Mouse (Mus musculus) limb, embryonic 13.5 days (tissue): Measurements from ENCODE around the gene Hivep3. TPM values are rescaled to one million over a fixed set of nuclear protein-coding genes. Genes with fewer than 3 reads are reported as not detected.

Source experiments
- ATAC-seq: fragments of 200-750 bp; cut with Nextera tagmentation; 2 replicates; pipeline ENCODE4 v1.8.0; 2017; ENCODE audit warnings: low read depth, moderate number of reproducible peaks, moderate TSS enrichment; ENCODE audit not compliant: low FRiP score
- H3K27ac ChIP-seq: fragments of 300-500 bp; sonication (generic); 2 replicates; pipeline ENCODE4 v1.5.1; 2015; ENCODE audit warnings: inconsistent platforms, mild to moderate bottlenecking, moderate library complexity
- H3K27me3 ChIP-seq: fragments of 300-500 bp; sonication (generic); 2 replicates; pipeline ENCODE4 v1.6.1; 2015; ENCODE audit warnings: mild to moderate bottlenecking, inconsistent platforms
- H3K36me3 ChIP-seq: fragments of 300-500 bp; sonication (generic); 2 replicates; pipeline ENCODE4 v1.6.1; 2015; ENCODE audit warnings: inconsistent platforms, mild to moderate bottlenecking, moderate library complexity
- H3K4me1 ChIP-seq: fragments of 300-500 bp; sonication (generic); 2 replicates; pipeline ENCODE4 v1.6.1; 2015; ENCODE audit warnings: inconsistent platforms
- H3K4me2 ChIP-seq: fragments of 300-500 bp; sonication (generic); replicated peaks from 2 replicates; pipeline ENCODE4 v1.6.1; 2015; ENCODE audit warnings: inconsistent platforms, mild to moderate bottlenecking, moderate library complexity
- H3K4me3 ChIP-seq: fragments of 300-500 bp; sonication (generic); 2 replicates; pipeline ENCODE4 v1.5.1; 2015; ENCODE audit warnings: moderate library complexity, mild to moderate bottlenecking, inconsistent platforms
- H3K9ac ChIP-seq: fragments of 300-500 bp; sonication (generic); 2 replicates; pipeline ENCODE4 v1.6.1; 2015; ENCODE audit warnings: mild to moderate bottlenecking, inconsistent platforms
- H3K9me3 ChIP-seq: fragments of 300-500 bp; sonication (generic); 2 replicates; pipeline ENCODE4 v1.6.1; 2016; ENCODE audit warnings: inconsistent platforms
- WGBS: fragments of 180-500 bp; shearing (Covaris S2); methylation state at CpG from one replicate; pipeline ENCODE4 v1.1.7; 2015; 5-methylcytosine and 5-hydroxymethylcytosine counted together
- polyA plus RNA-seq: library from polyadenylated mRNA; unstranded; fragments of >200 nt; fragmentation: Nextera tagmentation; extraction: Ambion mirVana; gene quantifications from 2 replicates; pipeline ENCODE4 v1.2.1, GENCODE M21; 2015

Hivep3 gene
- polyA plus RNA-seq, 1 experiment from 2014 or later = 2.1 TPM

DNA sequence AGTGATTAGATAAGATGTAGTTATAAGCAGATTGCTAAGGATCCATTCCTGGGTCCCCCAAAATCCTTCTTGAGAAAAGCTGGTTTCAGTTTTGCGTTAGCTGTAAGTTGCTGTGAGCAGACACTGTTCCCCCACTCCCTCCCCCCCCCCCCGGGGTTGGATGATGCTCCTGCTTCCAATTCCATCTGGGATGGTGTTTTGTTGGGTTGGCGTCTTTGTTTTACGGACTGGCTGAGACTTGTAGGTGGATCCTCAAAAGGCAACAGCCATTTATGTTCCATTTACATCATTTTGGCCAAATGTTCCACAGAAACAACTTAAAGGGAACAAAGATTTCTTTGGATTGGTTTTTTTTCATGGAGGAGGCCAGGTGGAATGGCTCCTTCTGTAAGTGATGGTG is 147.7 kb downstream of the Hivep3 start:
- ATAC-seq = no peak
- WGBS = 79% methylated on average over 4 of the region's 4 CpGs
- H3K27me3 ChIP-seq = no peaks in the 10 kb centered on the region; the same call in 1 of the 2 replicates

DNA sequence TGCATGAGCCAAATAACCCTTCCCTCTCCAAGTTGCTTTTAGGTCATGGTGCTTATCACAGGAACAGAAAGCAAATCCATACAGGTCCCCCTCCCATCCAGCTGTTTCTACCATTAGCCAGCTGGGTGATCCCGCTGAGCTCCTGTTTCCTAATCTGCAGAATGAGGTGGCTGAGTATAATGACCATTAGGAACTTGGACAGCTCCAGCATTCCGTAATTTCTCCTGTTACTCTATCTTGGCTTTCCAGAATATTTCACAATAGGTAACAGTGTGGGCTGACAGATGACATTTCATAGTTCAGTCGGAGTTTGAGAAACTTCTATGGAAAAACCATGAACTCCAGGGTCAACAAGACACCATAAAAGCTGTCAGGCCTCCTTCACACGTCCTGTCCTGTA is 148.8 kb downstream of the Hivep3 start:
- WGBS = 31% methylated on average over 4 of the region's 4 CpGs
- Histone ChIP-seq H3K9ac (no peak overlapping the region), H3K36me3 (no peaks in the 10 kb centered on the region), H3K4me3 (no peak overlapping the region), H3K4me2 (no peak overlapping the region), H3K27ac (no peak overlapping the region), H3K4me1 (peaks cover 4% of the 10 kb centered on the region; the same call in 1 of the 2 replicates), H3K27me3 (no peaks in the 10 kb centered on the region; the same call in 1 of the 2 replicates), H3K9me3 (no peaks in the 10 kb centered on the region)
- ATAC-seq = no peak

More for the DNA sequence above, 147.7 kb downstream of the Hivep3 start:
- no peak overlapping the region for H3K9ac ChIP-seq
- H3K4me2 ChIP-seq = no peak overlapping the region
- H3K27ac ChIP-seq = no peak overlapping the region
- H3K4me1 ChIP-seq = peaks cover 4% of the 10 kb centered on the region; the same call in 1 of the 2 replicates
- no peaks in the 10 kb centered on the region for H3K9me3 ChIP-seq
- no peaks in the 10 kb centered on the region for H3K36me3 ChIP-seq
- no peak overlapping the region for H3K4me3 ChIP-seq

DNA sequence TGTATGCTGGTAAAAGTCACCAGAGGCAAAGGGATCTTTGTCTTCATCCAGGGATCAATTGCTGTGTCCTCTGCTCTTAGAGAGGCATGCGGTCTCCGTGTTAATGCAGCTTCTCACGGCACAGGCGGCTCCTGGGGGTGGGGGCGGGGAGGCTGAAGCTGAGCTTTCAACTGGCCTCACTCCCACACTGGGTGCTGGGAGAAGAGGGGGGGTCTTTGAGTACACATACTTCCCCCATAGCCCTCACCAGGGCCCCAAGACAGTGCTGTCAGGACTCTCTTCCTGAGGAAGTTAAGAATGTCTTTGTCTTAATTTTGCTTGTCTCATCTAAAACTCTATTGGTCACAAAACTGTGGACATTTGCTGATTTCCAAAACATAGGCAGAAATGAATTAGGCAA is 149.2 kb downstream of the Hivep3 start:
- H3K27ac ChIP-seq = no peak overlapping the region
- H3K27me3 ChIP-seq = no peaks in the 10 kb centered on the region; the same call in 1 of the 2 replicates
- no peaks in the 10 kb centered on the region for H3K9me3 ChIP-seq
- ATAC-seq = no peak
- no peak overlapping the region for H3K4me3 ChIP-seq
- no peak overlapping the region for H3K4me2 ChIP-seq
- peaks cover 4% of the 10 kb centered on the region; the same call in 1 of the 2 replicates for H3K4me1 ChIP-seq
- WGBS = 35% methylated on average over 5 of the region's 5 CpGs
- H3K9ac ChIP-seq = no peak overlapping the region
- no peaks in the 10 kb centered on the region for H3K36me3 ChIP-seq

DNA sequence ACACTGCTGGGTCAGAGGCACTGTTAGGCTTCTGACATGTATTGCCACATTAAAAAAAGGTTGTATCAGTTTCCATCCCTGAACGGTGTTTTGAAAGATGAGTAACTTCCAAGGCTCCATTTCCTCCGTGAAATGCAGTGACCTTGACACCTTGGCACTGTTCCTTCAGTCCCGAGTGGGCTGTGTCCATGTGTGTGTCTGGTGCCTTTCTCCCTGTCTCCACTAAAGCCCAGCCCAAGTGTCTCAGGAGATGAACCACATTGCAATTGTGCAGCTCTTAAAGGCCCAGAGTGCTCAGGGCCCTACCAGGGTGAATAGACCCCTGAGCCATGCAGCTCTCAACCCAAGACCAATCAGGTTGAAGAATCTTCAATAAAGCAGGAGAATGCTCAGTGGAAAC is 153.0 kb downstream of the Hivep3 start:
- H3K4me2 ChIP-seq = no peak overlapping the region
- H3K9ac ChIP-seq = no peak overlapping the region
- H3K4me1 ChIP-seq = peaks cover 4% of the 10 kb centered on the region; the same call in 1 of the 2 replicates
- no peaks in the 10 kb centered on the region for H3K9me3 ChIP-seq
- H3K27ac ChIP-seq = no peak overlapping the region
- no peak overlapping the region for H3K4me3 ChIP-seq
- WGBS = 63% methylated on average over 3 of the region's 3 CpGs
- no peaks in the 10 kb centered on the region for H3K36me3 ChIP-seq
- H3K27me3 ChIP-seq = no peaks in the 10 kb centered on the region
- ATAC-seq = no peak

DNA sequence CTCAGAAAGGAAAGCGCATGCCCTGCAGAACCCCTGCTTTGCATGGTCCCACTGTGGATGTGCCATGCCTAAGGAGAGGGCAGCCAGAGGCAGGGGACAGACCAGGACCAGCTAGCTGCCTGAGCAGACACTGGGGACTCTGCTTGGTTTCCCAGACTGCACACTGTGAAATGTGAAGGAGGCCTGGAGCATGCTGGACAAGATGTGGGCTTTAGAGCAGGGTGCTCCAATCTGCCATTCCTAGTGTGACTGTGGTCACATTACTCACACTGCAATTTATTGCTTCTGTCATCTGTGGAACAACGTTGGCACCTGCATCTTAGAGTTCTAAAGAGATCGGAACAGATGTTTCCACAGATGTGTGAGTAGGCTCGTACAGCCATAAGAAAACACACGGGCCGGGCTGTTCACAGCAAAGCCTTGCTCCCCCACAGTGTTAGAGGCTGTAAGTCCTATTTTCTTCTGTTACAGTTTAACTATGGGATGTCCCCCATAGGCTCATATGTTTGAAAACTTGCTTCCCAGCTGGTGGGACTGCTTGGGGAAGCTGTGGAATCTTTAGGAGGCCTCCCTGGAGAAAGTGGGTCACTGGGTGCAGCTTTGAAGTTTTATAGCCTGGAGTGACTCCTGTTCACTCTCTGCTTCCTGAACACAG is 154.1 kb downstream of the Hivep3 start:
- no peaks in the 10 kb centered on the region for H3K36me3 ChIP-seq
- no peak overlapping the region for H3K4me2 ChIP-seq
- H3K27me3 ChIP-seq = no peaks in the 10 kb centered on the region
- H3K9me3 ChIP-seq = no peaks in the 10 kb centered on the region
- 50% methylated on average over 6 of the region's 6 CpGs for WGBS
- H3K27ac ChIP-seq = no peak overlapping the region
- no peak overlapping the region for H3K9ac ChIP-seq
- ATAC-seq = no peak
- H3K4me3 ChIP-seq = no peak overlapping the region
- H3K4me1 ChIP-seq = peaks cover 2% of the 10 kb centered on the region; the same call in 1 of the 2 replicates

DNA sequence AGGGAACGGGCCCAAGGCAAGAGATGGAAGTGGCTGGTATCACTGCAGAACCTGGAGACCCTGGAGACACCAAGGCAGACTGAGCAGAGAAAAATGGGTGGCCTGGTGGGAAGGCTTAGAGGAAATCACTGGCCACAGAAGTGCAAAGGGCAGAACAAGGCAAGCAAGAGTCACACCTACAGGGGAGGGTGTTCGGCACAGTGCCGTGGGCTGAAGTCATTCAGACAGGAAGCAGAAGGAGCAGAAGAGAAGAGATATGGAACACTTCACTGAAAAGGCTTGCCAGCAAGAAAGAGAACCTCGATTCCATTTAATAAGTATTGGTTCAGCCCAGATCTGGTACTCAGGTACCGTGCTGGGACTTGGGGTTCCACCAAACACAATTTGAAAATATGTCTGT is 156.2 kb downstream of the Hivep3 start:
- 79% methylated on average over 5 of the region's 5 CpGs for WGBS

DNA sequence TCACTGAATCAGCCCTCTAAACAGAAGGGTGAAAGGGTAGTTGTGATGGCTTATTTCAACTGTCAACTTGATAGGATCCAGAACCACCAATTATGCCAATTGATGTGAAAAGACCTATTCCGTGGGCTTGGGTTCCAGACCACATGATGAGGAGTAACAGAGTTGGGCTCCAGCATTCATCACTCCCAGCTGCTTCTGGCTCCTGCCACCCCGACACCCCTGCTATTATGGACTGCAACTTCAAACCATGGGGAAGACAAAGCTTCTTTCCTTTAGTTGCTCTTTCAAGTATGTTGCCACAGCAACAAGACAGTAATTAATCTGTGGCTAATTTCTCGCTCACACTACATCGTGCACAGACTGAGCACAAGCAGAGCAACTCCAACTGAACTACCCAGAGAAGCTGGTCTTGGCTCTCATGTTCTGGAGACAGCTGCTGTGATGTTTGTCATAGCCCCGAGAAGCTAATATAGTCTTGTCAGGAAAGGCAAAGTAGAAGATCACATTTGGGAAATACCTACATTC is 159.7 kb downstream of the Hivep3 start:
- 34% methylated on average over 5 of the region's 5 CpGs for WGBS
- no peak overlapping the region for H3K27ac ChIP-seq

More for the DNA sequence above, 156.2 kb downstream of the Hivep3 start:
- no peaks in the 10 kb centered on the region for H3K4me1 ChIP-seq
- no peak overlapping the region for H3K4me3 ChIP-seq
- H3K36me3 ChIP-seq = no peaks in the 10 kb centered on the region
- H3K4me2 ChIP-seq = no peak overlapping the region
- no peaks in the 10 kb centered on the region for H3K27me3 ChIP-seq
- no peak overlapping the region for H3K9ac ChIP-seq
- no peaks in the 10 kb centered on the region for H3K9me3 ChIP-seq
- no peak for ATAC-seq
- no peak overlapping the region for H3K27ac ChIP-seq

DNA sequence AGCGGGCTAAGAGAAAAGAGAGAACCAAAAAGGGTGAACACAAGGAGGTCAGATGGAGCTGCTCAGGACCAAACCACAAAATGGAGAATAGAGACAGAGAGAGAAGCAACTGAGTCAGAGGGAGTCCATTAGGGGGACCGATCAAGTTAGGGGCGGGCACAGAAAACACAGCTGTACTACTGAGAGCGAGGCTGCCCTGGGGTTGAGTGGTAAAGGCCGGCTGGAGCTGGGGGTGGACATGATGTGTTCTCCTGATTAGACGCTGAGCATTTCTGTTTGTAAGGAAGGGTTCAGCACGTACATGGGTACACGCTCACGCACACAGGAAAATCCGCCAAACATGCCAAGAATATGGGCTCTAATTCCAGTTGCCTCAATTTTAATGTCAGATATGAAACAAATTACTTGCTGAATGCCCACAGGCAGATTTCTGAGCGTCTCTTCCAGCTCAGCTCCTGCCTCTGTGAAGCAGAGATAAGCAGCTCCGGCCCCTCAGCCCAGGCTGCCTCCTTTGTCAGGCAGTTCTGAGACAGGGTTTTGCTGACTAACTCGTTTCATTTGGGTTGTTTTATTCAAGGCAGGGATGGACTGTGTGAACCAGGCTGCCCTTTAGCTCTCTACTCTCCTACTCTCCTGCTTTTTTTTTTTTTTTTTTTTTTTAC is 161.3 kb downstream of the Hivep3 start:
- Histone ChIP-seq H3K27me3 (no peaks in the 10 kb centered on the region), H3K27ac (no peak overlapping the region), H3K4me2 (no peak overlapping the region), H3K4me3 (no peak overlapping the region), H3K4me1 (no peaks in the 10 kb centered on the region), H3K36me3 (no peaks in the 10 kb centered on the region), H3K9ac (no peak overlapping the region), H3K9me3 (no peaks in the 10 kb centered on the region)
- 71% methylated on average over 13 of the region's 13 CpGs for WGBS
- no peak for ATAC-seq

More for the DNA sequence above, 159.7 kb downstream of the Hivep3 start:
- H3K4me2 ChIP-seq = no peak overlapping the region
- ATAC-seq = no peak
- H3K36me3 ChIP-seq = no peaks in the 10 kb centered on the region
- no peak overlapping the region for H3K9ac ChIP-seq
- H3K4me3 ChIP-seq = no peak overlapping the region
- no peaks in the 10 kb centered on the region for H3K4me1 ChIP-seq
- H3K9me3 ChIP-seq = no peaks in the 10 kb centered on the region
- H3K27me3 ChIP-seq = no peaks in the 10 kb centered on the region

DNA sequence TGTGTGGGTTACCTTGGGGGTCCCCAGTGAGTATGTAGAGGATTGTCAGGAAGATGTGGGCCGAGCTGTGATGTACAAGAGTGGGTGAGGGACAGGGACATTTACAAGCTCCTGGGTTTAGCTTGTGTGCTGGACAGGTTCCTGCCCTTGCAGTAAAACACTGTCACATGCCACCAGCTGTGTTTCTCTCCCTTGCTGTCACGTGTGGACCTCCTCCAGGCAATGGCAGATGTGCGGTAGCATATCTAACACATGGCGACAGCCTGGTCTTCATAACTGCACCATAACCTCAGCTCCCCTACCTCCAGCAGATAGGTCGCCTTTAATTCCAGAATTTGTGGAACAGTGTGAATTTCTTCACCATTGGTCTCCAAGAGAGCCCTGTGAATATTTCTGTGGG is 161.9 kb downstream of the Hivep3 start:
- no peaks in the 10 kb centered on the region for H3K36me3 ChIP-seq
- H3K4me3 ChIP-seq = no peak overlapping the region
- H3K27me3 ChIP-seq = no peaks in the 10 kb centered on the region
- no peaks in the 10 kb centered on the region for H3K4me1 ChIP-seq
- no peak for ATAC-seq
- H3K4me2 ChIP-seq = no peak overlapping the region
- H3K9me3 ChIP-seq = no peaks in the 10 kb centered on the region
- no peak overlapping the region for H3K9ac ChIP-seq
- no peak overlapping the region for H3K27ac ChIP-seq
- 76% methylated on average over 5 of the region's 5 CpGs for WGBS

DNA sequence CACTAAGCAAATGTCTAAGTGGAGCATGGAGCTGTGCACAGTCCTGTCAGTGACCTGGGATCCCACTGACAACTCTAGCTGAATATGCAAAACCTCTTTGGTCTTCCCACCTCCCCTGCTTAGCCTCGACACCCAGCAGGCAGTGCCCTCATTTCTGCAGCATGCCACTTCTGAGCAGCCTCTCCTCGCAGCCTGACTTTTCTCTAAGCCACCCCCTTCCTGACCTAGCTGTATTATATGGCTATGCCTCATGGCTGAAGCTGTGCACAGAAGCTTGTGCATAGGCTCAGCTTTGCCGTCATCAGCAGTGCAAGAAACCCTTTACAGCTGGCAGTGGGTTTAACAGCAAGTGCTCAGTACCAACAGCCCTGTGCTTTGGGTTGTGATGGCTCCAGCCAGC is 163.0 kb downstream of the Hivep3 start:
- Histone ChIP-seq H3K4me2 (no peak overlapping the region), H3K9me3 (no peaks in the 10 kb centered on the region), H3K4me3 (no peak overlapping the region), H3K27me3 (no peaks in the 10 kb centered on the region), H3K4me1 (no peaks in the 10 kb centered on the region), H3K27ac (no peak overlapping the region), H3K9ac (no peak overlapping the region), H3K36me3 (no peaks in the 10 kb centered on the region)
- WGBS = 61% methylated on average over 3 of the region's 3 CpGs
- no peak for ATAC-seq

DNA sequence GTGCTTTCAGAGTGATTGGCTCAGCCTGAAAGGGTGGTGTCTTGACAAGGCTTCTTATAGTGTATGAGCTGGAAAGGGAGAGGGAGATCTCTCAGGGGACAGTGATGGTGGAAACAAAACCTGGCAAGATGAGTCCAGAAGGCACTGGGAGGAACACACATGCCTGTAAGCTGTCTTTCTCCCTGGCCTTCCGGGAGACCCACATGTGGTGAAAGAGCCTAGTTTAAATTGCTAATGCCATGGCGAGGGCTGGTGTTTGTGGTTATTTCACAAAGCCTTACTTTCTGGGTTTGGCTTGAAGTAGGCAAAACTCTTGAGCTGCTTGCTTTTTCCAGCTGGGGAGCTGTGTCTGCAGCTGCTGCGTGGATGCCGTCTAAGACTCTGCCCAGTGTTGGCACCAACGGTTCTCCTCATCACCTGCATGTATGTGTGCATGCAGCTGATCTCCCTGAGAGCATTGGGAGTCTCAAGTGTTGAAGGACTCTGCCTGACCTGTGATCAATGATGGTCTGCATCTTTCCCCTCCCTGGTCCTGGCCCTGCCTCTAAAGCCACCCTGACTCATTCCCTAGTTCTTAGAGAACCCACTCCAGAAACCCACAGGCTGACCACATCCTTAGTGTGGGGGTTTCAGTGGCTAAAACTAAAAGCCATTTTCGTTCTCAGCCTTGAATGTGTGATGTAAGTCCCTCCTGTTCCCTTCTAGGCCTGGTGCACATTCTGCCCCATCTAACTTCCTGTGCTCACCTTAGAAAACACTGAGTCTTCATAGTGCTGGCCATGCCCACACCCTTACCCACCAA is 163.7 kb downstream of the Hivep3 start:
- no peaks in the 10 kb centered on the region for H3K9me3 ChIP-seq
- no peaks in the 10 kb centered on the region for H3K27me3 ChIP-seq
- no peaks in the 10 kb centered on the region for H3K36me3 ChIP-seq
- WGBS = 73% methylated on average over 6 of the region's 6 CpGs
- no peak overlapping the region for H3K4me3 ChIP-seq
- H3K27ac ChIP-seq = no peak overlapping the region
- ATAC-seq = no peak
- no peak overlapping the region for H3K9ac ChIP-seq
- H3K4me1 ChIP-seq = no peaks in the 10 kb centered on the region
- no peak overlapping the region for H3K4me2 ChIP-seq
